Mouse (Mus musculus): Measurements from ENCODE around the gene Themis2. TPM values are rescaled to one million over a fixed set of nuclear protein-coding genes. Genes with fewer than 3 reads are reported as not detected.

Gene Themis2
- polyA plus RNA-seq (2012; rRNA removed; ENCODE audit: low replicate concordance), result 14.1 and 17.0 TPM in 2 replicates

DNA sequence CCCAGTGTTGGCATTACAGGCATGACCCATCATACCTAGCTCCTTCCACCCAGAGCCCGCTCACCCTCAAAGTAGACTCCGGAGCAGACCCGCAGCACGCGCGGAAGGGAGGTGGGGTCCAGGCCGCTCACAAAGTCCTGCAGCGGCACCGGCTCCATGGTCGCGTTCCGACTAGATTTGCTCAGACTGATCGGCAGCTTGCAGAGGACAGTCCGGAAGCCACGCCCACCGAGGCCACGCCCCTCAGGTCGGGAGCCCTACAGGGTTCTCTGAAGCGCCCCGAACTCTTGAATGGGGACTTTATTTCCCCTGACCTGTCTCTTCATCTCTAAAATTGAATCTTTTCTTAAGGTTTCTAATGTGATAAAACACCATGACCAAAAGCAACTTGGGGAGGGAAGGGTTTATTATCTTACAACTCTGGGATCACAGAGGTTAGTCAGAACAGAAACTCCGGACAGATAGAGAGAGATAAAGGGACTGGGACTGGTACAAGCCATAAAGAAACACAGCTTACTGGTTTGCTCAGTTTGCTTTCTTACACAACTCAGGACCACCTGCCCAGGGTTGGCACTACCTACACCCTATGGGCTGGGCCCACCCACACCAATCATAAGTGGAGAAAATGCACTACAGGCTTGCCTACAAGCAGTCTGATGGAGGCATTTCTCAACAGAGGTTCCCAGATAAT, at the start of gene Themis2:
Themis2 (minus strand) TSS at position 192 of the 691 bp plus-strand sequence.

DNA sequence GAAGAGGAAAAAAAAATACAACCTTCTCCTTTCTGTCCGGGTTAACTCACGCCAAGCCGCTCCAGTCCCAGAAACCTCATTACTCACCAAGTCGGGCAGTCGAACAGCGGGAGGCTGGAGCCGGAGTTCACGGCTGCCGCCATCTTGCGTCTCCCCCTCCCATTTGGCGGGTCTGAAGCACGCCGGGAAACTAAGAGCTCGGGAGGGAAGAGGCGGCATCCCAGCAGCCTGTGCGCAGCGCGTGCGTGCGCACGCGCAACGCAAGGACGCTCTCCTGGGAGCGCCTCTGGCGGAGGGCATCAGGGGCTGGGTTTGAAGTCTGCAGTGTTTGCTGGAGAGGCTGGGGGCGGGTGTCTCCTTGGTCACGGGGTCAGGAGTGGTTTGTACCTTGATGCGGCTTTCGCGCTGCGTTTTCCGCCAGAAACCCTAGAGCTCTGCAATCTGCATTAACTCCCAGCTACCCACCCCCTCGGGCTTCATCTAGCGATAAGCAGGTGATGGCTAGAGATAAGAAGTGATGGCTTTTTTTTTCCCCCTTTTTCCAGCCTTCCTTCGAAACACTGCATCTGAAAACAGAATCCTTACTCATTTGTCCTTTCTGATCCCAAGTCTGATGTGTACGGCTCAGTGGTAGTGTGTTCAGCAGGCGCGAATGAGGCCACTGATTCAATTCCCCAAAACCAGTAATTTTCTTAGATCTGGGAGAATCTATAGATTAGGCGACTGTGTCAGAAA, 47.0 kb upstream of the Themis2 start, which contains the start of gene Ppp1r8:
Ppp1r8 (minus strand) TSS at position 200 of the 735 bp plus-strand sequence.

DNA sequence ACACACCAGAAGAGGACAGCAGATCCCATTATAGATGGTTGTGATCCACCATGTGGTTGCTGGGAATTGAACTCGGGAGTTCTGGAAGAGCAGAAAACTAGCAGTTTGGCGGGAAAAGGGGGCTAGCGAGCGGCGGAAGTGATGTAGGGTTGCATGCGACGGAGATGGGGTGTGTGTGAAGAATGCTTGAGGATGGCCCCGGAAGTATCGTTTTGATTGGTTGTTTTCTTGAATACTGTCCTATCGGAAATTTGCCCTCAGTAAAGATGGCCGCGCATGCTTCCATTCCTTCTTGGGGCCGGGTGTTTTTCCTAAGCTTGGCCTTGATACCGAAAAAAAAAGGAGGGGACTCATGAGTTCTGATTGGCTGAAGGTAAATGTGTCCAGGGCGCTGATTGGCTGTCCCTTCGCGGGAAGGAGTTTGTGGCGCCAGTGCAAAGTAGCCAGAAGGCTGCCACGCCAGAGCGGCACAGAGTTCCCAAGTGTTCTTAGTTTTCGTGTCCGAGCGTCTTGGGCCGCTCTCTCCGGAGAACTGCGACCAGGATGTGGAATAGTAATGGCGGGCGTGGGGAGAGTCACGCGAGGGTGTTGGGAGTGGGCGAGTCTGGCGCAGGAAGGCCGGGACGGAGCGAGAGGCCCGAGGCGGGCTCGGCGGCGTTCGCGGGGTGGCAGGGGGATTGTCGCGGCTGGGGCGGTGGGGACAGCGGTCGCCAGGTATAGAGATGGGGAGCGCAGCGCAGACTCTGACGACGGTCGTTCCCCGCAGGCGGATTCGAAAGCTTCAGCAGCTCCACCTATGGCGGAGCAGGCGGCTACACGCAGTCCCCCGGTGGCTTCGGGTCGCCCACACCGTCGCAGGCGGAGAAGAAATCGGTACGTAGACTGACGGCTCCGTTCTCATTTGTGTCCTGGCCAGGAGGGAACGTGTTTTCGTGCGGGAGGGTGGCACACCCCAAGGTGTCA, 28.0 kb downstream of the Themis2 start, which contains the start of gene Rpa2:
Rpa2 (plus strand) TSS at position 419 of the 963 bp plus-strand sequence.

DNA sequence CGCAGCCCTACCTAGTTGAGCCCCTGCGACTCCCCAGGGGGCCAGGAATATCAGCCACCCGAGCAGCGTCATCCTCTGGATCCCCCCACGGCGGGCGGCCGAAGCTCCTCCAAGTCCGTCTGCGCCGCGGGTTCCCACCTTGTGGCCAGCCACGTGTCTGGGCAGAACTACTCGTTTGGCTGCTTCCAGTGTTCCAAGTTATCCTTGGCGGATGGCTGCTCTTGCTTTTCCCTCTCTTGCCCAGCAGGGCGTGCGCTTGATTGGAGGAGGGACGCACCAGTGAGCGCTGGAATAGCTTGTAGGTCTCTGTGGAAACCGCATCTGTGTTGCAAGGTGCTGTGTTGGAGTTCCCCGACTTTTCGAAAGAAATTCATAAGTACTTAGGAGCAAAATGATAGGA, 39.2 kb downstream of the Themis2 start, which contains the start of gene Smpdl3b:
Smpdl3b (minus strand) TSS at position 279 of the 400 bp plus-strand sequence.

DNA sequence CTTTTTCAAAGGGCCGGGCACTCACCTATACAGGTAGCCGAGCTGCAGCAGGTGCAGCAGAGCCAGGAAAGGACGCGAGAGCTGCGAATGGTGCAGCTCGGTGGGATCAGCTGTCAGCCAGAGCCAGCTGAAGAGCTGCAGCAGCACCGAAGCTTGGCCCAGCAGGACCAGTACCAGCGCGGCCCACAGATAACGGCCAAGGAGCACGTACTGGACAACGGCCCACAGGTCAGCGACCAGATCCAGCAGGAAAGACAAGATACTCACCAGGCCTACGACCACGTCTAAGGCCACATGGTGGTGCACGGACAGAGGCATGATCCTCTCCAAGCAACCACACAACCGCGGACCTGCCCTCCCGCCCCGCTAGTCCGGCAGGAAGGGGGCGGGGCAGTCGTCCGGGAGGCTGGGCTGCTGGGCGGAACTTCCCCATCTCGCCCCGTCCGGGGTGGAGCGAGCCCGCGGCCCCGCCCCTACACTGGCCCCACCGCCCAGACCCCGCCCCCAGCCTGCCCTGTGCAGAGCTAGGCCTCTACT, 64.0 kb downstream of the Themis2 start, which contains the start of gene Xkr8:
Xkr8 (minus strand) TSS at position 399 of the 537 bp plus-strand sequence.

Other genes with a start within 250 kb of the Themis2 start
- gene Ptafr, start 232.3 kb downstream of the Themis2 start, polyA plus RNA-seq (2012; rRNA removed; ENCODE audit: low replicate concordance), result 19.0 and 23.0 TPM in 2 replicates
- gene Eya3, start 157.4 kb downstream of the Themis2 start, polyA plus RNA-seq (2012; rRNA removed; ENCODE audit: low replicate concordance), result 25.0 and 26.4 TPM in 2 replicates
- 17.6 and 18.8 TPM in 2 replicates for gene Xkr8, start 63.8 kb downstream of the Themis2 start, polyA plus RNA-seq (2012; rRNA removed; ENCODE audit: low replicate concordance)
- 5.0 and 6.0 TPM in 2 replicates for gene Smpdl3b, start 39.1 kb downstream of the Themis2 start, polyA plus RNA-seq (2012; rRNA removed; ENCODE audit: low replicate concordance)
- gene Rpa2, start 28.1 kb downstream of the Themis2 start, polyA plus RNA-seq (2012; rRNA removed; ENCODE audit: low replicate concordance), result 13.3 and 24.5 TPM in 2 replicates
- gene Ppp1r8, start 46.8 kb upstream of the Themis2 start, polyA plus RNA-seq (2012; rRNA removed; ENCODE audit: low replicate concordance), result 28.5 and 46.9 TPM in 2 replicates
- gene Stx12, start 88.1 kb upstream of the Themis2 start, polyA plus RNA-seq (2012; rRNA removed; ENCODE audit: low replicate concordance), result 25.8 and 40.7 TPM in 2 replicates
- 13.7 and 14.8 TPM in 2 replicates for gene Fam76a, start 126.2 kb upstream of the Themis2 start, polyA plus RNA-seq (2012; rRNA removed; ENCODE audit: low replicate concordance)
- 2.7 and 7.3 TPM in 2 replicates for gene Fgr, start 177.7 kb upstream of the Themis2 start, polyA plus RNA-seq (2012; rRNA removed; ENCODE audit: low replicate concordance)
- 11.9 and 35.1 TPM in 2 replicates for gene Ahdc1, start 214.9 kb upstream of the Themis2 start, polyA plus RNA-seq (2012; rRNA removed; ENCODE audit: low replicate concordance)

All from subcutaneous adipose tissue, adult 2 months (tissue).